Comparison of ENCODE assay signal across 23 mouse cellular contexts in genomic region chr6:128068144-128068543, GRCm38 (mm10).
DNase-seq lines count a peak whose midpoint lies in the region; TF ChIP-seq lines count a peak whose summit lies in the region.
"Had no signal": no experiment of that assay in that cellular context is flagged by ENCODE, and none has a peak within 500 bp of the region (broad histone marks: within the 10 kb centered on the region; RNA-seq: fewer than 3 reads in every experiment).

No protein-coding gene starts in this region.

- TF ChIP-seq POLR2A in heart, adult 2 months (IDR thresholded peaks at IDR 0.05; ENCODE audit: insufficient read depth, low read depth, low read length) = no peak

- no peak overlapping the region for H3K9ac ChIP-seq in heart, adult 2 months (ENCODE audit: low read depth, low read length)
- H3K9ac ChIP-seq: forebrain, embryonic 13.5 days; hindbrain, embryonic 13.5 days; liver, embryonic 14.5 days; midbrain, embryonic 15.5 days had no signal

- H3K4me3 ChIP-seq in heart, adult 2 months = no peak overlapping the region
- H3K4me3 ChIP-seq in embryonic facial prominence, embryonic 10.5 days = no peak overlapping the region
- H3K4me3 ChIP-seq in limb, embryonic 10.5 days = no peak overlapping the region
- H3K4me3 ChIP-seq: forebrain, embryonic 13.5 days; hindbrain, embryonic 13.5 days; layer of hippocampus, adult 2 months; midbrain, embryonic 15.5 days had no signal

- H3K27ac ChIP-seq in heart, adult 2 months = peak overlapping the region; percentile 41
- H3K27ac ChIP-seq in embryonic facial prominence, embryonic 10.5 days (replicated peaks) = peak overlapping the region; percentile 86
- H3K27ac ChIP-seq in limb, embryonic 10.5 days = peak overlapping the region; percentile 84
- H3K27ac ChIP-seq: forebrain, embryonic 13.5 days; hindbrain, embryonic 13.5 days; layer of hippocampus, adult 2 months; liver, embryonic 14.5 days; macrophage; midbrain, embryonic 15.5 days had no signal

- H3K27me3 ChIP-seq in heart, adult 2 months (ENCODE audit: control insufficient read depth, insufficient read depth, low read length) = no peaks in the 10 kb centered on the region
- no peaks in the 10 kb centered on the region for H3K27me3 ChIP-seq in embryonic facial prominence, embryonic 10.5 days (replicated peaks; ENCODE audit: low read depth, poor library complexity, severe bottlenecking)
- no peaks in the 10 kb centered on the region for H3K27me3 ChIP-seq in limb, embryonic 10.5 days (ENCODE audit: low read depth, poor library complexity, severe bottlenecking)
- H3K27me3 ChIP-seq: forebrain, embryonic 13.5 days; hindbrain, embryonic 13.5 days; midbrain, embryonic 15.5 days had no signal

- 40% methylated on average over 8 of the region's 8 CpGs for WGBS in heart, adult 2 months
- 91% methylated on average over 8 of the region's 8 CpGs for WGBS in embryonic facial prominence, embryonic 10.5 days
- 92% methylated on average over 8 of the region's 8 CpGs for WGBS in limb, embryonic 10.5 days

- H3K79me2 ChIP-seq in heart, adult 2 months (replicated peaks; ENCODE audit: control insufficient read depth, insufficient read depth, low read length) = no peaks in the 10 kb centered on the region

- intact Hi-C loops in heart, adult 2 months (cut with DNase I) = no loop called here
- intact Hi-C loops in heart, postnatal 25 days (cut with DNase I) = no loop called here

- no peaks in the 10 kb centered on the region for H3K36me3 ChIP-seq in heart, adult 2 months (ENCODE audit: control insufficient read depth, insufficient read depth, low read length)
- peaks cover 13% of the 10 kb centered on the region; the same call in 1 of the 2 replicates for H3K36me3 ChIP-seq in embryonic facial prominence, embryonic 10.5 days (replicated peaks)
- peaks cover 11% of the 10 kb centered on the region for H3K36me3 ChIP-seq in limb, embryonic 10.5 days
- H3K36me3 ChIP-seq: hindbrain, embryonic 13.5 days; midbrain, embryonic 15.5 days had no signal

- TF ChIP-seq CTCF in heart, adult 2 months (IDR thresholded peaks at IDR 0.05) = no peak

- DNase-seq in heart, adult 2 months = peak; percentile 43 to 45
- DNase-seq in heart, postnatal 25 days (ENCODE audit: low spot score) = no peak
- DNase-seq in embryonic facial prominence, embryonic 10.5 days (ENCODE audit: low spot score) = no peak
- DNase-seq in gastrocnemius, postnatal 25 days = peak; percentile 44
- DNase-seq in limb, embryonic 10.5 days (ENCODE audit: low spot score) = no peak
- DNase-seq in retina, embryonic 14.5 days (ENCODE audit: low spot score) = no peak
- no peak for DNase-seq in layer of hippocampus, adult 11-12 months (ENCODE audit: low spot score)
- DNase-seq: adrenal gland, adult 2 months; B cell, adult 2 months; cerebellum, adult 8-10 months; kidney, postnatal 25 days; liver; lung, adult 2 months; lung, postnatal 10 days; right cerebral cortex, adult 18-20 months; spleen, adult 18-20 months; thymus, postnatal 4 days had no signal

- no peaks in the 10 kb centered on the region for H3K9me3 ChIP-seq in embryonic facial prominence, embryonic 10.5 days
- no peaks in the 10 kb centered on the region for H3K9me3 ChIP-seq in limb, embryonic 10.5 days (replicated peaks)
- H3K9me3 ChIP-seq: forebrain, embryonic 13.5 days; hindbrain, embryonic 13.5 days; midbrain, embryonic 15.5 days had no signal

- no peak for TF ChIP-seq EP300 in heart, adult 2 months (IDR thresholded peaks at IDR 0.05; ENCODE audit: insufficient read depth, low read depth, low read length)

- H3K4me1 ChIP-seq in heart, adult 2 months (ENCODE audit: control insufficient read depth, insufficient read depth, low read length) = peaks cover 23% of the 10 kb centered on the region
- H3K4me1 ChIP-seq in embryonic facial prominence, embryonic 10.5 days = peaks cover 74% of the 10 kb centered on the region
- peaks cover 81% of the 10 kb centered on the region for H3K4me1 ChIP-seq in limb, embryonic 10.5 days

Comparison
In these comparisons a context has a peak if more than half of its experiments do, and no peak if none do; other contexts are left out.
1. DNase-seq: peak in heart, adult 2 months (2 of 2) and gastrocnemius, postnatal 25 days (single experiment); none in heart, postnatal 25 days (single experiment), embryonic facial prominence, embryonic 10.5 days (single experiment), limb, embryonic 10.5 days (single experiment), retina, embryonic 14.5 days (single experiment) and layer of hippocampus, adult 11-12 months (single experiment).
2. Peak in every context shown above with its lines, with median percentiles within 50 percentile points of each other: H3K27ac ChIP-seq.